Mouse (Mus musculus) heart, adult 2 months (tissue): ENCODE data around the gene Zfpm1.

Source experiments
- CTCF ChIP-seq: fragments of 200-600 bp; IDR thresholded peaks from 2 replicates; pipeline ENCODE4 v1.8.1; 2022; ENCODE audit warnings: antibody characterized with exemption, mild to moderate bottlenecking, moderate library complexity
- POLR2A ChIP-seq: fragments of 200-500 bp; IDR thresholded peaks from 2 replicates; pipeline ENCODE4 v1.6.1; 2011; ENCODE audit warnings: mild to moderate bottlenecking, low read depth, low read length, control low read depth; ENCODE audit not compliant: insufficient read depth

DNA sequence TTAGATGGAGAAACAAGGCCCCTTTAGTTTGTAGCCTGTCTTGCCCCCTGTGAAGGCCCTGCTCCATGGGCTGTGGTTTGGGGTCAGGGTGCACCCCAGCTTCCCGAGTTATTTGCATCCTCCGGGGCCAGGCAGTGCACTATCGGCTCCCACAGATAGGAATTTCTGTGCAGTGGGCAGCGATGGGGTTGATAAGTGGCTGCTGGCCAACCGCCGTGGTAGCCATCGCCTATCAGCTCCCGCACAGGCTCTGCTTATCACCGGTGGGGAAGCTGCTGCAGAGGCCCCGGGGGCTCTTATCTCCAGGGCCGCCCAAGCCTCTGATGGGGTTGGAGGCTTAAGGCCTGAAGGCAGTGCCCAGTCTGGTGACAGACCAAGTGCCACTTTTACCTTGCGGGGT, 27.3 kb downstream of the Zfpm1 start:
- TF ChIP-seq CTCF = no peak
- no peak for TF ChIP-seq POLR2A
